Mouse (Mus musculus): Measurements from ENCODE around the gene Fgg. TPM values are rescaled to one million over a fixed set of nuclear protein-coding genes. Genes with fewer than 3 reads are reported as not detected.

Gene Fgg
- under 1 TPM in 1 of 2 experiments, not detected in 1; 0.36 TPM for total RNA-seq (2021)
- long read RNA-seq, experiment 1, result 0 reads
- long read RNA-seq, experiment 2, result 0 reads

DNA sequence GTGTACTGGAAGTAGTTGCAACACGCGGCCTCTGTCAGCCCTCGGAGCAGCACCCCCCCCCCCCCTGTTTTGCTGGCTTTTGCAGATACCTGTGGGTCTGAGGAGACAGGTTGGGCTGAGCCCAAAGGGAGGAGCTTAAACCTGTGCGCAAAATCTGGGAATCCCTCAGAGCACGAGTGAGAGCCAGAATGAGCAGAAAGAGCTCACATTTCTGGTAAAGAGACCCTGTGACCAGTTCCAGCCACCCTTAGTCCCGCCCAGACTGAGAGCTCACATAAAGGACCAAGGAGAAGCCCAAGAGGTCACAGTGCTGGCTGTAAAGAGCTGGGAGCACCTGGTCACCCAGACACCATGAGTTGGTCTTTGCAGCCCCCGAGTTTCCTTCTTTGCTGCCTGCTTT is at the start of gene Fgg:
TSS of gene Fgg (plus strand) at position 168 of the 400 bp plus-strand sequence.
- intact Hi-C loops (cut with DNase I), result no loop called here

DNA sequence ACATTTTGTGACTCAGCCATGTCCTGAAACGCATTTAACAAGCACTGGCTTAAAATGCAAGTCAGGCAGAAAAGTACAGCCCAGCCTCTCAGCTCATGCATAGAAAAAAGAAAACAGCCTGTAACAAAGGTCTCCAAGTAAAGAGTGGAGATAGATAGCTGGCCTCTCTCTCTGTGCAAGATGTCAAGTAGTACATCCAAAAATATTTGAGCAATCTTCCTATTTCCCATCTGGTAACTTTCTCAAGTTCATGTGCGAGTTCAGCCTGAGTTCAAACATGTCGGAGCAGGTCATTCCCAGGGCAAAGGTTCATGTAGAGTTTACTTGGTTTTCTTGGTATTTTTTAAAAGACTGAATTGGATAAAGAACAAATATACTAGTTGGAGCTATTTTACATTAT is 36.5 kb upstream of the Fgg start:
- intact Hi-C loops (cut with DNase I), result no loop called here
- no peak for DNase-seq

More for the DNA sequence above, at the start of gene Fgg:
- DNase-seq, result no peak

DNA sequence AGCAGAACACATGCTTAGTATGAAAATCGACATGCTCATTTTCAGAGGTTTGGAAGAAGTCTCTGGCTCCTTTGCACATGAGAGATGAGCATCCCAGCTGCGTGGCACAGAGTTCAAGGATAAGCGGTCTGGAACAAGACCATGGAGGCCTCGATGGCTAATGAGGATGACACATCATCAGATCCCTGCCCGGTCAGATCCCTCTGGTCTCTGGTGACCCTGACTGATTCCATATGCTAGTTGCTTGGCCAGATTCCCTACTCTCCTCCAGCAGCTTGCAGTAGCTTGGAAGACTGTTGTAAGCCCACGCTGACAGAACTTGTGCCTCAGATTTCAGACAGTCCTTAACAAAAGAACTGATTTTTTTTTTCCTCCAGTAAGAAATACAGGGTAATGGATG is 26.7 kb upstream of the Fgg start:
- DNase-seq, result peak in 1 of 2 experiments; percentile 21
- intact Hi-C loops (cut with DNase I), result no loop called here

DNA sequence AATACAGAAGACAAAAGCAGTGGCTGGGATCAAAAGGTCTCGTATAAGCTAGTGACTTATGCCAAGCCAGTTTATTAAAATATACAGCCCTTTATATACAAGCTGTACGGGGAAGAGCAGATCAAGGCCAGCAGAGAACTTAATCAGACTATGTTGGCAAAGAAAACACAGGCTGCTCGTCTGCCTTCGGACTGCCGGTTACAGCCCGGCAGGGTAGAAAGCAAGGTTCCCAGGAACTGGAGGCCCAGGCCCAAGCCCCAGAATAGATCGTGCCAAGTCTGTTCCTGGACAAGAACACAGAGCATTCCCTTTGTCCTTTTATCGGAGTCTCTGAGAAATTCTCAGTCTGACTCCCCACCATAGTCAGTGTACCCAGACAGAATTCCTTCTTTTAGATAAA is 25.7 kb upstream of the Fgg start:
- intact Hi-C loops (cut with DNase I), result no loop called here
- no peak for DNase-seq

DNA sequence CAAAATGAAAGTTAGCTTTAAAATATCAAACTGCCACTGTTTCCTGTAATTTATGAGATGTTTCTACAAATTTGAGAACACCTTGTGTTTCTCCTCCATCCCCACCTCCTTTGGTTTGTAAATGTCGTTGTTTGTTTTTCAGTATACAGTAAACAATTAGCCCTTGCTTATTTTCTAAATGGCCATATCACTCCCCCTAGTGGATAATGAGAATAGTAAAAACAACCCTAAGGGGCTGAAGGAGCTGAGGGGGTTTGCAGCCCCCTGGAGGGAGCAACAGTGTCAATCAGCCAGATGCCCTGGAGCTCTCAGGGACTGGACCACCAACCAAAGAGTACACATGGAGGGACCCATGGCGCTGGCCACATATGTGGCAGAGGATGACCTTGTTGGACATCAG is 22.7 kb upstream of the Fgg start:
- no peak for DNase-seq
- intact Hi-C loops (cut with DNase I), result loop anchor here (5.0 kb wide), 1 partner anchor 108 kb away; the partner anchor contains the start of gene Rbm46

DNA sequence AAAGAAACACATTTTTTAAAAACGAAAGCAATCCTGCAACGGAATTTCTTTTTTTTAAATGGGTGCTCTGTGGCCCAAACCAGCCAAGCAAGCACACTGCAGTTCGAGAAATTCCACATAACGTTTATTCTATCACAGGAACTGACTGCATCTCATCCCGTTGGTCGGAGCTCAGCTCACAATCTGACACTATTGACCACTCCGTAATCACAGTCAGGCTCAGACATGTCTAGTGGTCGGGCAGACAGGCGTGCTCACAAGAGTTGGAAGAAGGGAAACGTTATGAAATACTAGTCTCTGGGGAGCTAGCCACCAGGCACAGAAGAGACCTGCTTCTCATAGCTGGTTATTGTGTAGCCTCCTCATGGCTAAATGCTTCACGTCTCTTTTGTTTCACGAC is 15.6 kb upstream of the Fgg start:
- intact Hi-C loops (cut with DNase I), result no loop called here
- no peak for DNase-seq

DNA sequence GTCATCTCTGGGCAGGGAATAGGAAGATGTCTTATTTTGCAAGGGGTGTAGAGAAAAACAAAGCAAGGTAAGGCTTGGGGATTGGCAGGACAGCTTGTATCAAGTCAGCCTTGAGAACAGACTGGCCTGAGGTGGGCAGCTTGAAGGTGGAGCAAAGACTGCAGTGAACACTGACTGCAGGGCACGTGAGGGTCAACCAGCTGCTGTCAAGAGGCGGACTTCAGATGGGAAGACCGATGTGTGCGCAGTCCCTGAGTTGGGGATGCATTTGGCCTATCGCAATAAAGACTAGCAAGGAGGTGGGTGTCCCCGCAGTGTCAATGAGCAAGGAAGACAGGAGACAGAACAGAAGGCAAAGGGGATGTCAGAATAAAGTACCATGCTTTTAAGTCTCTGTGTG is 14.6 kb upstream of the Fgg start:
- DNase-seq, result no peak
- intact Hi-C loops (cut with DNase I), result no loop called here

DNA sequence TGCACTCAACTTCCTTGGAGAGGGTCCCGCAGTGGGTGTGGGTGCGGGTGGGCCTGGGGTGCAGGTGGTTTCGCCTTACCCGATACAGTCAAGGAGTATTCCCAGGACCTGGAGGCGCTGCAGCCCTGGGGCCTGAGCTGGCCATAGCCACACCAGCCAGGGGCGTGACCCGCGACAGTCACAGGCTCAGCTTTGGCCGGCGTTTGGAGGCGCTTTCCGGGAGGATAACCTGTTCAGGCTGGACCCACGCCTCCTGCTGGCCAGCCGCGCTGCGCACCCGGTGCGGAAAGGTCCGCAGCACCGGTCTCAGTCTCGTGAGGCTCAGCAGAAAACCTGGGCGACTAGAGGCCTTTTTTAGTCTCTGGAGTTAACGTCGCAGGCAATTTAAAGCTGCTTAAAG is 12.2 kb upstream of the Fgg start:
- intact Hi-C loops (cut with DNase I), result loop anchor here (5.0 kb wide), 1 partner anchor 277 kb away; no protein-coding TSS in a partner anchor
- DNase-seq, result peak; percentile 27 to 28

DNA sequence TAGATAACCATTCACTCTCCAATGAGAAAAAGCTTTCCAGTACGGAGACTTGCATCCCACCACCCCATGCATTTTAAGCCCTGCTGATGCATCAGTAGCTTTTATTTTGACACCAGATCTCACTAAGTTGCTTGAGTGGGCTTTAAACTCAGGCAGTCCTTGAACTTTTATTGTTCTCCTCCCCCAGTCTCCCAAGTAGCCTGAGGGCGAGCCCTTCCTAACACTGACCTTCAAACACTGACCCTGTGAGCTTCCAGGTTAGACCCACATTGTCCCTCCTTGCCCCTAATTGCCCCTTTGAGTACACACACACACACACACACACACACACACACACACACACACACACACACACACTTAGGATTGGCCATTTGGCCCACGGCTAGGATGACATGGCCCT is 10.9 kb upstream of the Fgg start:
- DNase-seq, result no peak
- intact Hi-C loops (cut with DNase I), result loop anchor here (5.0 kb wide), 1 partner anchor 276 kb away; no protein-coding TSS in a partner anchor

DNA sequence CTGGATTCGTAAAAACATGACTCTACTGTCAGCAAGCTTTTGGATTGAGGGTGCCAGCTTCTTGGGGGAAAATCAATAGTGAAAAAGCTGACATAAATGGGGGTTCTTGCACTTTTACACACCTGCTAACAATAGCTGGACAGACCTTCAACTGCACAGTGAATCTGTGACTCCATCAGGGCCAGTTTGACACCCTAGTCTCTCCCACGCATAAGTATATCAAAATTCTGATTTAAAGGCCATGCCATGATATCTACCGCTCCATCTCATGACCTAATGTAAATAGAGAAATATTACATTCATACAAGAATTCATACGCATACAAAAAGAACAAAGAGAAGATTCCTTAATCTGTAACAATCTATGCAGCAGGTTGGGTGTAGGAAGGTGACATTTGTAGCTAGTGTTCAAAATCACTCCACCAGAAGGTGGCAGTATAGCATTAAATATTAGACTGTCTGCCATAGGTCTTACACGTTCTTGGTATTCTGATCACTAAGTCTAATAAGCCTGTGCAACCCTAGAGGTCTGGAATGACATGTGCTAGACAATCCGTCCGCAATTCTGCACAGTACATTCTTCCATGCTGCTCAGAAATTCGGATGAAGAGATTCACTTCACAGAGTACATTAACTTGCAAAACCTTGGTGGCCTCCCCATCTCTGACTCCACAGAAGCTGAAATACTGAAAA is 8.6 kb upstream of the Fgg start:
- no peak for DNase-seq
- intact Hi-C loops (cut with DNase I), result loop anchor here (1.0 to 5.0 kb wide), 2 partner anchors 55 to 273 kb away; no protein-coding TSS in a partner anchor

DNA sequence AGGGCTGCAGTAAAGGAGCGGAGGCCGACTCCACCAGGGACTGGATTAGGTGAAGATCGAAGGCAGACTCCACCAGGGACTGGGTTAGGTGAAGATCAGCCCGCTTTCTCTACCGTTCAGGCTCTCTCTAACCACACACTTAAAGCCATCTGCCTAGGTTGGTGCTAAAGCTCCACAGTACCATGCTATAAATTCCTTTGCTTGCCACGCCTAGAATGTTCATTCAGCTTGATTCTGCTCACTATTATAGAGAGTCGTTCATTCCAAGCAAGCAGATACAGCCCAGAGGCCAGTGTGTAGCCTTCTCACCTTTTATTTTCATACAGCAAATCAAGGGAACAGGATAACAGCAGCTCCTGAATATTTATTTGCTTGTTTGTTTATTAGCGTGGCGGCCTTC is 7.5 kb upstream of the Fgg start:
- intact Hi-C loops (cut with DNase I), result loop anchor here (1.0 to 5.0 kb wide), 3 partner anchors 54 to 272 kb away; no protein-coding TSS in a partner anchor
- no peak for DNase-seq

DNA sequence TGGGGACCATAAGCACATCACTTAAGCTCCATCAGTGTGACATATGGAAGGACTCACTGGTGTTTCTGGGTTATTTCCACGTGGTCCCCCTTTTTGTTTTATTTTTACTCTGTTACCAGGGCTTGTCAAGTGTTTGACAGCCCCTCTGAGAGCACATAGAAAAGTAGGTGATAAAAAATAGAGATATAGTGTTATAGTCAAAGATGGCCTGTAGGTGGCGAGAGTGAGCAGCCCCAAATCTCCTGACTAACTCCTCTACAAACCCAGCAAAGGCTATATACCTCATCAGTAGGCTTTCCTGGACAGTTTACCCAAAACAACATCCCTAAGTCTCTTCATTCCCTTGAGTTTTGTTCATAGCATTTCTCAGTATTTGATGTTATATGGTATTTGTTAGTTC is 5.3 kb upstream of the Fgg start:
- DNase-seq, result no peak
- intact Hi-C loops (cut with DNase I), result no loop called here

DNA sequence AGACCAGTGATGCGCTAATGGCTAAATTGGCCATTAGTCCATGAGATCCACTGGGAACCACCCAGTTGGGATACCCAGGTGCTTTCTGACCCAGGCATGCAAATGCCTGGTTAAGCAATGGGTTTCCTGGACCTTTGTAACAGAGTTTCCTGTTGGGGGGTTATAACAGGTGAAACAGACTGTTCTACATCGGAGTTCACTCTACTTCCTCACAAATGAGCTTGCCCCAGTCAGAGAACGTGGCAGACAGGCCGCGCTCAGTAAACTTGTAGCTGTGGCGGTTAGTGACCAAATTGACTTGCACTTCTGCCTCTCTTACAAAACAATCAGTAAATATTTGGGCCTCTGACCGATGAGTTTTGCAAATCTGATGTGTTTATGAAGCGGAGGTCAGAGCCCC is 4.5 kb upstream of the Fgg start:
- no peak for DNase-seq
- intact Hi-C loops (cut with DNase I), result no loop called here

DNA sequence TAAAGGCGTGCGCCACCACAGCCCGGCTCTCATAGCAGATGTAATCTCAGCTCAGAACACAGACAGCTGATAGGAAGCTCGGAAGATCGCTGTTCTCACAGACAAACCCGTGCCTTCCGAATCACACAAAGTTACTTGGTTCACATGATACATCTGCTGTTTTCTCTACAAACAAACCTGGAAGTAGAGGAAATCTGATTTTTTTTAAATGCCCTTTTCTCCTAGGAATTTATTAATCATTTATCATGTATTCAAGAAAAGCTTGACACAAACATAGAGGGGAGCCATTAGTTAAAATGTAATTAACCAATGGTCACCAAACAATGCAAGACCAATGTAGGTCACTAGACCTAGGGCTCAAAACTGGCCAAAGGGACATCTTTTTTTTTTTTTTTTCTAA is 2.7 kb upstream of the Fgg start:
- DNase-seq, result no peak
- intact Hi-C loops (cut with DNase I), result no loop called here

DNA sequence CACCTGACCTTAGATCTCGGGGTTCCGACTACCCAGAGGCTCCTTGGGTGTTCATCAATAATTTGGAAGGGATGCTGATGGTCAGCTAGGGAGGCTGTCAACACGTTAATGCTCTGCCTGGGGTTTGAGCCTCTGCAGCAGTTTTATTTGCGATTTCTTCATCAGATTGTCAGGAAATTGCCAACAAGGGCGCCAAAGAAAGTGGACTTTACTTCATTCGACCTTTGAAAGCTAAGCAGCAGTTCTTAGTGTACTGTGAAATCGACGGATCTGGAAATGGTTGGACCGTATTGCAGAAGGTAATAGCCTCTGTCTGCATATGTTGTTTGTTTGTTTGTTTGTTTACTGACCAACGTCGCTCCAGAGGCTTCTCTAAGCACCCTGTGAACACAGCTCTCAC is 2.8 kb downstream of the Fgg start:
- no peak for DNase-seq
- intact Hi-C loops (cut with DNase I), result no loop called here

DNA sequence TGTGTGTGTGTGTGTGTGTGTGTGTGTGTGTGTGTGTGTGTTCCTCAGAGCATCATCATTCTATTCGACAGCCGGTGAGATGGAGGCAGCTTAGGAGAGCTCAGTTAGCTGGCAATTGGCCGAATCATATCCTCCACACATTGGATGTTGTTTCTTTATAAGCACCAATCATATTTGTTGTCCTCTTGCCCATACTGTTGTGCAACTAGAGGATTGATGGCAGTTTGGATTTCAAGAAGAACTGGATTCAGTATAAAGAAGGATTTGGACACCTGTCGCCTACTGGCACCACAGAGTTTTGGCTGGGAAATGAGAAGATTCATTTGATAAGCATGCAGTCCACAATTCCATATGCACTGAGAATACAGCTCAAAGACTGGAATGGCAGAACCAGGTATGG is 3.6 kb downstream of the Fgg start:
- DNase-seq, result no peak
- intact Hi-C loops (cut with DNase I), result no loop called here

DNA sequence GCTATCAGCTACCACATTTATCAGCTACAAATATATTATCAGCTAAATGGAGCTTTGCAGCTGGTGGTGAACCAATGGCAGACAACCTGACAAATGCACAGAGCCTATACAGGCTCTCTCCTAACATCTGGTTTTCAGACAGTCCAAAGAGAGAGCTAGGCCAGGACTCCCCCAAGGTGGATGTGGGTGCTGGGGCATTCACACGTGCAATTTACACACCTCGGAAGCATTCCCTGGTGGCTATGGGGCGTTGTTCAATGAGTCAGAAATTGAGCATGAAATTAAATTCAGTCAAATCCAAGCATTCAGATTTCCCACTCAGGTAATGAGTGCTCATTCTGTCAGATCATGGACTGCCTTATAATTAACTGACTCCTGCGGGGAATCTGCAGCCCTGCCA is 4.0 kb downstream of the Fgg start:
- intact Hi-C loops (cut with DNase I), result no loop called here
- no peak for DNase-seq

DNA sequence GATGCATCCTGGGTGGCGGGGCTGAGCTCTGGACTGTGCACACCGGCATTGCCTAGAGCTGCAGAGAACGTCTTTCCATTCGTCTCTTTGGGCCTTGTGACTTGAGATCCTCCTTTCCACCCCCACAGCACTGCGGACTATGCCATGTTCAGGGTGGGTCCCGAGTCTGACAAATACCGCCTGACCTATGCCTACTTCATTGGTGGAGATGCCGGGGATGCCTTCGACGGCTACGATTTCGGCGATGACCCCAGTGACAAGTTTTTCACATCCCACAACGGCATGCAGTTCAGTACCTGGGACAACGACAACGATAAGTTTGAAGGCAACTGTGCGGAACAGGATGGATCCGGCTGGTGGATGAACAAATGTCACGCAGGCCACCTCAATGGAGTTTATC is 5.1 kb downstream of the Fgg start:
- intact Hi-C loops (cut with DNase I), result no loop called here
- no peak for DNase-seq

DNA sequence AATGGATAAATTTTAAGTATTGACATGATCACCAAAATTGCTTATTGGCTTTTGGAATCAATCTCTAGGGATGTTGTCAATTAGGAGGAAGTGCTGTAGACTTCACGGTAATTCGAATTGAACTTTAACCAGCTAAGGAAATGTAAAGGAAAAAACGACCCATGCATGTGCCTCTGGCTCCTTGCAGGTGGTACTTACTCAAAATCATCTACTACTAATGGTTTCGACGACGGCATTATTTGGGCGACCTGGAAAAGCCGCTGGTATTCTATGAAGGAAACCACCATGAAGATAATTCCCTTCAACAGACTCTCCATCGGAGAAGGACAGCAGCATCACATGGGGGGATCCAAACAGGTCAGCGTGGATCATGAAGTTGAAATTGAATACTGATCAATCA is 6.4 kb downstream of the Fgg start:
- intact Hi-C loops (cut with DNase I), result no loop called here
- DNase-seq, result no peak

DNA sequence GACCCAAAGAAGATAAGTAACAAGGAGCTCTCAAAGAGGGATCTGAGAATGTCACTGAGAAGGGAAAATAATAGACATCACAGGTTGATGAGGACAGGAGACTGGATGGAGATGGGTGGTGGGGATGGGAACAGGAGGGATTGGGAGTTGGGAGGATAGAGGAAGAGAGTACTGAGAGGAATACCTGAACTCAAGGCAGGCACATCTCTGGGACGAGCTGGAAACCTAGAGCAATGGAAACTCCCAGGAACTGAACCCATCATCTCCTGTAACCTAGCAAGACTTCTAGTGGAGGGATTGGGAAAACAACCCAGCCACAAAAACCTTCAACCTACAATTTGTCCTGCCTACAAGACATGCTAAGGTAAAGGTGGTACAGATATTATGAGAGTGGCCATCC is 8.7 kb downstream of the Fgg start:
- DNase-seq, result no peak
- intact Hi-C loops (cut with DNase I), result no loop called here

DNA sequence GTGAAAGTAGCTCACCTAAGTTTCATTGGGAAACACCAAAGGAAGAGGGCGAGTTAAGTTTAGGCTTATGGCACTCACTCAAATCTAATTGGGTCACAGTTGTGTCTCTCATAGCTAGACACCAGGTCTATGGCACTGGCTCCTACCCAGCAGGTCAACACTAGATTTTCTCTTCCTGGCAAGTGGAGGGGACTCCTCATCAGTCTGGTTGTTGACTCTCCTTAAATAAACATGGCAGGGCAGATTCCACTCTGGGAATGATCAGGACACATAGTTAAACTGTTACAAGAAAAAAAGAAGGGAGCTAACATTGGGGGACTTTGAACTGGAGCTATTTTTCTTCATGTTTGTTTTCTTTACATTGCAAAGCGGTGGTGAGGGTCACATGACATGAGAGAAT is 12.9 kb downstream of the Fgg start:
- intact Hi-C loops (cut with DNase I), result no loop called here
- no peak for DNase-seq

DNA sequence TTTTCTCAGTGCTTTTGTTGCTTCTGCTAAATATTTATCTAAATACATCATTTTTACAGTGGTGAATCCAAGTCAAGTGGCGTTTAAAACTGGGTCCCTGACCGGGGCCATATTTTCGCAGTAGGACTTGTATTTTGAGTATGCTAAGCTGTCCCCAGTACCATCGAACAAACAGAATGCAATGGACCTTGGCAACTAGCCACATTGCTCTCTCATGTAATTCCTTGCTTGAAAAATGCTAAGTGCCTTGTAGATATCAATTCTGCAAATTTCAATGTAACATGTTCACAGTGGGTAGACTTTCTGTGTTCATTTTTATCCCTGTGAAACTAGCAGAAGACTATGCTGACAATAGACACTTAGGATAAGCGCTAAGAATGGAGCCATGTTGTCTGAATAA is 13.7 kb downstream of the Fgg start:
- intact Hi-C loops (cut with DNase I), result no loop called here
- DNase-seq, result no peak

DNA sequence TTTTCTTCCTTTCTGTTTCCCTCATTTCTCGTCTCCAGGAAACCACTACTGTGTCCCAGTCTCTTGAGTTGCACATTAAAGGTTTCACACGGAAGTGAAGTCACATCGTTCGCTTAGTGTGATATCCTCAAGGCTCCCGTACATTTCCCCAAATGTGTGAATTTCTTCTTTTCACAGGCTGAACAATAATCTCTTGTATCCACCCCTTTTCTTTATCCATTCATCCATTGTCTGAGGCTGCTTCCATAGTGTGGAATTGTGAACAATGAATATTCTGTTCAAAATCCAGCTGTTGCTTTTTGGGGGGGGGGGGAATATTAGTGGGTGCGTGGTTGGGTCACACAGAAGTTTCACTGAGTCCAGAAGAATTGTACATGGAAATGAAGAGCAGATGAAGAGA is 17.5 kb downstream of the Fgg start:
- intact Hi-C loops (cut with DNase I), result no loop called here
- no peak for DNase-seq

Measured in gastrocnemius, postnatal 36 days (tissue).